Mouse (Mus musculus) yolk sac, embryonic 10.5 days (tissue): ENCODE results near the gene Wbp2.
"Not testable (repeated sequence)": the region's sequence is repeated elsewhere in the genome, so short reads cannot be mapped to it uniquely, and the experiment has no call there.

Source experiments
- DNase-seq: peaks from one replicate; pipeline ENCODE4 v3.0.0-alpha.2; 2017; ENCODE audit warnings: low spot score

The Wbp2 gene

DNA sequence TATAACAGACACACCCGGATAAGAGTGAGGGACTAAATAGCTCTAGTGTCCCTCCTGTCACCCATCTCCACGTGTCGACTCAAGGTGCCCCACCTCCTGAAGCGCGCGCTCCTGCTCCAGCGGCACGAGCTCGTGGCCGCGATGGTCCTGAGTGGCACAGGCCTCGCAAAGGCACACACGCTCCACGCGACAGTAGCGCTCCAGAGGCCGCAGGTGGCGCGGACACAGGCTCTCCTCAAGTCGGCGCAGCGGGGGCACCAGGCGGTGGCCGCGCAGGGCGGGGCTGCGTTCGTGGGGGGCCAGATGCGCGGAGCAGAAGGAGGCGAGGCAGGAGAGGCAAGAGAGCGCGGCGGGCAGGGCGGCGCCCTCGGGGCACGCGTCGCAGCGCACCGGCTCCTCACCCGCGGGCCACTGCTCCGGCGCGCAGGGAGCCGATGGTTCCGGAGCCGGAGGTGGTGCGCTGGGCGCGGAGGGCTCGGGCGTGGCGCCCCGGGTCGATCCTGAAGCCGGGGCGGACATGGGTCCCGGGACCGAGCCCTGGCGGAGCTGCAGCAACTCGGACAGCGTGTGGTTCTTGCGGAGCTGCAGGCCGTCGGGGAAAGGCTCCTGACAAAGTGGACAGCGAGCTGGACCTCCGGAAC, 22.8 kb upstream of the Wbp2 start:
- DNase-seq, result no peak

DNA sequence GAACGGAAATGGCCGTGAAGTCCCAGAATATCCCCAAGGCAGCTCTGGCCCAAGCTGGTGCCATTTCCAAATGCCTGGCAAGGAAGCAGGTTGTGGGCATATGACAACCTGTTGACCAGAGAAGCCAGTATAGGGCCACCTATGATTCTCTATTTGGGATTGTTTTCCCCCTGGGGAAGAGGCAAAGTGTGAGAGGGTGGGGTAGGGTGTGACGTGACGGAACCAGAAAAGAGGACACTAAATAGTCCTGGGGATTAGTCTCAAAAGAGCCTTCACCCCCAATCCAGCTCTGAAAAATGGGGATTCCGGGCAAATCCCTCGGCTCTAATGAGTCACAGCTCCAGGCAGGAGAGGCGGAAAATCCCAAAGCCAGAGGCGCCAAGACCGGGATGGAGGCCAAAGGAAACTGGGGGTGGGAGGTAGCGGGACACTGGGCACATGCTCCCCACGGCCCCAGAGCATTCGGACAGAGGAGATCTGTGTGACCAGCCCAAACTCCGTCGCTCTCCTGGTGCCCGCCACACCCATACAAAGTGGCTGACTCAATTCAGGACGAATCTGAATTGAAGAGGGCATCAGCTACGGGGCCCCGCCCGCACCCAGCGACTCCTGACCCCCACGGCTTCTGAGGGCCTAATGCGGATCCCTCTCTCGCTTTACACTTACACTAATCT, 21.8 kb upstream of the Wbp2 start:
- no peak for DNase-seq

DNA sequence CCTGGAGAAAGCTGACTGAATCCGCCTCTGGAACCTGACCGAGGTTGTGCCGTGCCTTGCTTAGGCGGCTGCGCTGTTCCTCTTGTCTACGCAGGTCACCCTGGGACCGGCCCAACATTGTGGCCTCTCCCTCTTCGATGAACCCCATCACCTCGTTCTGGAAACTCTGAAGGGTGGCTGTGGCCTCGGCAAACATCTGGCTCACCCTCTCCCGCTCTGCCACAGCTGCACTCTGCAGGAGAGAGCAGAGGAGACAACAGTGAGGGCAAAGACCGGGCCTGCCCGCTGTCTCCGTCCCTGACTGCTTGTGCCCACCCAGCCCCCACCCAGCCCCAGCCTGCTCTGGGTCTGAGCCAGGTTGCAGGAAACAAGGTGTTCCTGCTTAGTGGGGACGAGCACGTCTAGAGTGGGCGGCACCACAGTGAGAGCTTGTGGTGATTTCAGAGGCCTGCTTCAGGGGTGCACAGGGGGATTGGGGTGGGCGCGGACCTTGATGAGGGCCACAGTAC, 21.0 kb upstream of the Wbp2 start:
- no peak for DNase-seq

DNA sequence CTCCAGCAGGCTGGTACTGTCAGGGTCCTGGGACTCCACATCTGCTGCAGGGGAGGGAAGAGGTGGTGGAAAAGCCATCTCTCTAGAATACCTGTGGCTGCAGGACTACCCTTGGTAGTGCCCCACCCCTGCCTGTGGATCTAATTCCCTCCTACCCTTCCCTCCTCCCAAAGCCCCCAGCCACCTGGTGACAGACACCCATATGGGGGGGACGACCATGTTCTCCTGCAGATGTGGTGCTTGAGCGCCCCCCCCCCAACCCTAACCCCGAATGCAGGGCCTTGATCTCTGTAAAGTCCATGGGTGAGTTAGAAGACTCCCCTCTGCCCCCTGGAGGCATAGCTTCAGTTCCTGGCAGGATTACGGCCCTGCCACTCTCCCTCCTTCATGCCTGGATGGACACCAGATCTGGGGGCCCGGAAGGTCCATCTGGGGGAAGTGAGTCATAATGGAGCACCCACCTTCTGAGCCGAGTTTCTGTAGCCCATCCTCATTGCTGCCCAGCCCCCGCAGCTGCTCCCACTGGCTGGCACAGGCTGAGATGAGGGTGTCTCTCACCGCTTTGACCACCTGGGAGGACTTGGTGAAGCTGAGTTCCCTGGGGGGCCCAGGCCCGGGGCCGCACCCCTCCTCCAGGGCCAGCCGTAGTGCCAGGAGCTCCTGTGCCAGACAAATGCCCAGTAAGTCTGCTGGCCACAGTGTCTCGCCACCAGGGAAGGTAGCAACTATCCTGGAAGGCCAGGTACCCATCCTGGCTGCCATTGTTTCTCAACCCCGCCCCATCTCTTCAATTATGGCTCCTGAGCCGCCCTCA, 20.4 kb upstream of the Wbp2 start:
- no peak for DNase-seq

DNA sequence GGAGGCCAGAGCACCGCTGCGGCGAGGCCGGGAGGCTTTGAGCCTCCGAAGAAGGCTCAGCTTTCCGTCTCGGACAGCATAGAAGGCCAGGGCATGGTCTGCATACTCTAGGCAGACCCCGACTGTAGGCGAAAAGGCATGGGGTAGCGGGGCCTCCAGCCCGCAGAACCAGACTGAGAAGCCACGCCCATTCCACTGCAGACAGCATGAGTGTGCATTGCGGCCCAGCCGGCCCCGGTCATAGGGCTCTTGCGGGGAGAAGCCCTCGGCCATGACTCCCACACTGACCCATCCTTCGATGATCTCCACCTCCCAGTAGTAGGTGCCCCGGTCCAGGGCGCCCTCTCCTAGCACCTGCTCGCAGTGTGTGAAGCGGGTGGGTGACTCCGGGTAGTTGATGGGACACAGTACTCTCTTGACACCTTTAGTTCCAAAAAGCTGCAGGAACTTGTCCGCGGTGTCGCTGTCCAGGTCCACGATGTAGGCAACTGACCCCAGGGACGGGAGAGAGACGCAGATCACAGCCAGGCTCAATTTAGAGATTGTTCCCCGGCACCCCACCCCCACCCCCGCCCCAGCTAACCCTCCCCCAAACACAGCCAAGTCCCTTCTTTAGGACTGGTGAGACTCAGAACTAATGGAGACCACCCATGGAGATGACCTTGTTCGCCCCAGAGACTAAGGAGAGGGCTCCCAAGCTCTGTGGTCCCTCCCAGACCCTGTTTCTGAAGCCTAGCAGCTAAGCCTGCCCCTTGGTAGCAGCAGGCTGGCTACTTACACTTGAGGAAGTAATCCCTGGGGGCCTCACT, 19.6 kb upstream of the Wbp2 start:
- no peak for DNase-seq

DNA sequence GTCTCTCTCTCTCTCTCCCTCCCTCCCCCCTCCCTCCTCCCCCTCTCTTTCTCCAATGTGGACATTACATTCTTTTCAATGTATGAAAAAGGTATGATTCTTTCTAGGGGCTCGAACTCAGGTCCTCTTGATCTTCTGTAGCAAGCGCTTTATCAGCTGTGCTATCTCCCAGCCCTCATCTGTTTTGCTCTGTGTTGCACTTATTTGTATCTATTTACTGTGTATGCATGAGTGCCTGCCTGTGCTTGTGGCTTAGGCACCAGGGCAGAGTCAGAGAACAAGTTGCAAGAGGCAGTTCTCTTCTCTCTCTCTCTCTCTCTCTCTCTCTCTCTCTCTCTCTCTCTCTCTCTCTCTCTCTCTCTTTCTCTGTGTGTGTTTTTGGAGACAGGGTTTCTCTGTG, 18.3 kb upstream of the Wbp2 start:
- DNase-seq, result no peak

- no peak for DNase-seq
Measured at GRCm38 (mm10) chr11:116104006-116104646, 17.3 kb upstream of the Wbp2 start.

GRCm38 (mm10) chr11:116103572-116103971, 16.8 kb upstream of the Wbp2 start:
- DNase-seq, result no peak

GRCm38 (mm10) chr11:116102472-116102871, 15.7 kb upstream of the Wbp2 start:
- DNase-seq, result no peak

DNA sequence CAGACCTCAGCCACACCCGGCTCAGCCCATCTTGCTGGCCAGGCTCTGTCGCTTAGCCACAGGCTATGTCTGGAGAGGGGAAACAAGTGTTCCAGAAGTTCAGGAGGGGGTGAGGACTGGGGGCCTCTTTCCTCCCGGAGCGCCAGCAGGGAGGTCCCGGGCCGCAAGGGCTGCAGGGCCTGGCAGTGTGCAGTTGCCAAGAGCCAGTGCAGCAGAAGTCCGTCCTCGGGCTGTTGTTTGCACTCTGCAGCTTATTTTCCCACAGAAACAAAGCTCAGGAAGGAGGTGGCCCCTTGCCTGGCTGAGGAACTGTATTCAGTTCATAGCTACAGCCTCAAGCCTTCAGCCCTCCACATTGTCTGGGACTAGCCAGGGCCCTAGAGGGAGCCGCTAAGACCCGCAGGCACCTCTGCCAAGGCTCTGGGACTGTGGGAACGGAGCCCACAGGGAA, 15.2 kb upstream of the Wbp2 start:
- DNase-seq, result no peak

- no peak for DNase-seq
Measured at GRCm38 (mm10) chr11:116100839-116101238, 14.0 kb upstream of the Wbp2 start.

DNA sequence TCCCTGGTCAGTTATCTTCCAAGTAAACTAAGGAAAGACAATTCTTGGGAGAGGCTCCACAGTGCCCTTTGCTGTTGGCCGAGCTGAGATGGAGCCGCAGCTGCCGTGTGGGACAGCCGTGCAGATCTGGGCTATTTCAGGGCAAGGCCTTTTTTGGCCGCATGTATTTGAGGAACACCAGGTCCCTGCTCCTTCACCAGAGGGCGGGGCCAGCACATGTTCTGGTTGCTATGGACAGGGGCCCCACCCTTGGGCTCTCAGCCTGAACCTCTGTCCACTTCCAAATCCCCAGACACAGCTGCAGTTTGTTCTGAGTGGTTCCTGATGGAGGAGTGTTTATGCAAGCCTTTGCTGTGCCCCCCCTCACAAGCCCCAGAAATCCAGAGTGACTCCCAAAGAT, 13.6 kb upstream of the Wbp2 start:
- DNase-seq, result peak; percentile 24

DNA sequence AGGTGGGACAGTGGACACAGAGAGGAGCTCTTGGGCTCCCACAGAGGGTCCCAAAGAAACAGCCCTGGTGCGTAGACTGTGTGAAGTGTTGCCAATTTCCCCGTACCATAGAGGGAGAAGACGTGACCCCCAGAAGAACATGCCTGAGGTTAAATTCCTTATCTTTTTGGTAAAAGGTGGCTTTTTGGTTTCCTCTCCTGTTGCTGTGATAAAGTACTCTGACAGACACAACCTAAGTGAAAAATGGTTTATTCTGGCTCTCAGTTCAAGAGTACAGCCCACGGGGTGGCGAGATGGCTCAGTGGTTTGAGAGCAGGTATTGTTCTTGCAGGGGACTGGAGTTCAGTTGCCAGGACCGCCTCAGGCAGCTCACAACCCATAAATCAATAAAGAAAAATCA, 12.7 kb upstream of the Wbp2 start:
- no peak for DNase-seq

DNA sequence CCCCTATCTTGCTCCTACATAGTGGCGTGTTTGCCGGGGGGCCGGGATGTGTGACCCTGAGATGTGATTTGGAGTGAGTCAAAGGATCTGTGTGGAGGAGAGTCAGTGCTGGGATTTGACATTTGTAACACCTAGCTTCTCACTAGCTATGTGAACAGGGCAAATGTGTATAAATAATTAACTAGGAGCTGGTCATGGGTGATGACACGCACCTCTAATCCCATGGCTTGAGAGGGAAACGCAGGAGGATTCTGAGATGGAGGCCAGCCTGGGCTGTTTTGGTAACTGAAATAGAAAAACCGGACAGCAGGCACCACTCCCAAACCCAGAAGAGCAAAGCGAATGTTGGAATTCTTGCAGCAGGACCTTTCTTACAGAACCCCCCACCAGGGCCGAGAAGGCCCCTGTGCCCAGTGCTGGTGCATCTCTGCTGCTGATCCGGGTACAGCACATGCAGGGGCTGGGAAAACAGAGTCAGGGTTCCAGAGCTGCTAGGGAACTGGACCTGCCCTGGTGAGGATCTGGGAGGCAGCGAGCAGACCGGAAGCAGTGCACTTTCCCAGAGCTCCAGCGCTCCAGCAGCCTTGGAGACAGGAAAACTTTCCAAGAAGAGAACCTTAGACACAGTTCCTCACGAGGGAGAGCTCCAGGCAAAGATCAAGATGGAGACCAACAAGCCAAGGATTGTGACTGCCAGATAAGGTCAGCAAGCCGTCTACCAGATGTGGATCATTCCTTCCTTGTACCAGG, 12.1 kb upstream of the Wbp2 start:
- DNase-seq, result peak; percentile 69

- DNase-seq, result no peak
Measured at GRCm38 (mm10) chr11:116096213-116097108, 9.7 kb upstream of the Wbp2 start.

GRCm38 (mm10) chr11:116095573-116095972, 8.8 kb upstream of the Wbp2 start:
- no peak for DNase-seq

- DNase-seq, result peak; percentile 9
Measured at GRCm38 (mm10) chr11:116093771-116094565, 7.2 kb upstream of the Wbp2 start.

DNA sequence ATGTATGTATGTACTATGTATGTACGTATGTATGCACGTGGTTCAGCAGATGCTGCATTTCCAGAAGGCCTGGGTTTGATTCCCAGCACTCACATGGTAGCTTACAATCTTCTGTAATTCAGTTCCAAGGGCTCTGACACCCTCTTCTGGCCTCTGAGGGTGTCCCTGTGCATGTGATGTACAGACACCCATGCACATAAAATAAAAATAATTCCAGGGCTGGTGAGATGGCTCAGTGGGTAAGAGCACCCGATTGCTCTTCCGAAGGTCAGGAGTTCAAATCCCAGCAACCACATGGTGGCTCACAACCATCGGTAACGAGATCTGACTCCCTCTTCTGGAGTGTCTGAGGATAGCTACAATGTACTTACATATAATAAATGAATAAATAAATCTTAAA, 6.2 kb upstream of the Wbp2 start:
- DNase-seq, result not testable (repeated sequence)

GRCm38 (mm10) chr11:116091591-116091990, 4.8 kb upstream of the Wbp2 start:
- no peak for DNase-seq
